Mouse (Mus musculus) liver, embryonic 15.5 days (tissue): ENCODE results near the gene Hist1h2bn. TPM values are rescaled to one million over a fixed set of nuclear protein-coding genes. Genes with fewer than 3 reads are reported as not detected.
"Not testable (repeated sequence)": the region's sequence is repeated elsewhere in the genome, so short reads cannot be mapped to it uniquely, and the experiment has no call there.

ENCODE experiments used
- ATAC-seq: fragments of 200-750 bp; cut with Nextera tagmentation; 2 replicates; pipeline ENCODE4 v1.8.0; 2017; ENCODE audit warnings: moderate number of reproducible peaks, mild to moderate bottlenecking, moderate library complexity; ENCODE audit not compliant: insufficient read depth
- H3K27ac ChIP-seq: fragments of 300-500 bp; sonication (generic); replicated peaks from 2 replicates; pipeline ENCODE4 v1.5.1; 2015; ENCODE audit warnings: mild to moderate bottlenecking, inconsistent platforms
- H3K27me3 ChIP-seq: fragments of 300-500 bp; sonication (generic); 2 replicates; pipeline ENCODE4 v1.6.1; 2015; ENCODE audit warnings: mild to moderate bottlenecking, inconsistent platforms
- H3K36me3 ChIP-seq: fragments of 300-500 bp; sonication (generic); replicated peaks from 2 replicates; pipeline ENCODE4 v1.6.1; 2015; ENCODE audit warnings: moderate library complexity, mild to moderate bottlenecking, inconsistent platforms
- H3K4me1 ChIP-seq: fragments of 300-500 bp; sonication (generic); replicated peaks from 2 replicates; pipeline ENCODE4 v1.6.1; 2015; ENCODE audit warnings: inconsistent platforms
- H3K4me2 ChIP-seq: fragments of 300-500 bp; sonication (generic); 2 replicates; pipeline ENCODE4 v1.6.1; 2015; ENCODE audit warnings: moderate library complexity, mild to moderate bottlenecking, inconsistent platforms
- H3K4me3 ChIP-seq: fragments of 300-500 bp; sonication (generic); replicated peaks from 2 replicates; pipeline ENCODE4 v1.5.1; 2015; ENCODE audit warnings: mild to moderate bottlenecking, inconsistent platforms
- H3K9ac ChIP-seq: fragments of 300-500 bp; sonication (generic); 2 replicates; pipeline ENCODE4 v1.6.1; 2015; ENCODE audit warnings: moderate library complexity, mild to moderate bottlenecking, inconsistent platforms
- H3K9me3 ChIP-seq: fragments of 300-500 bp; sonication (generic); replicated peaks from 2 replicates; pipeline ENCODE4 v1.6.1; 2016; ENCODE audit warnings: inconsistent platforms
- WGBS: fragments of 180-500 bp; shearing (Covaris S2); methylation state at CpG from one replicate; pipeline ENCODE4 v1.1.7; 2015; ENCODE audit warnings: mixed read lengths; ENCODE audit not compliant: insufficient replicate concordance; 5-methylcytosine and 5-hydroxymethylcytosine counted together
- polyA plus RNA-seq: library from polyadenylated mRNA; unstranded; fragments of >200 nt; fragmentation: Nextera tagmentation; extraction: Ambion mirVana; gene quantifications from 2 replicates; pipeline ENCODE4 v1.2.1, GENCODE M21; 2015

Hist1h2bn gene
- polyA plus RNA-seq, result 7.6 and 11.2 TPM in 2 replicates

- H3K9ac ChIP-seq, result peak within 1 kb of the TSS; percentile 62
- ATAC-seq, result peak; percentile 83
- not testable (repeated sequence) for H3K36me3 ChIP-seq, H3K9me3 ChIP-seq, H3K27me3 ChIP-seq
- H3K4me1 ChIP-seq, result peaks cover 36% of the 10 kb centered on the region
- H3K4me3 ChIP-seq, result peak within 1 kb of the TSS; percentile 57
- WGBS, result under 1% methylated on average over 49 of the region's 50 CpGs
- H3K4me2 ChIP-seq, result peak within 1 kb of the TSS; percentile 74
- H3K27ac ChIP-seq, result peak within 1 kb of the TSS; percentile 99
Measured at GRCm38 (mm10) chr13:21753524-21754285, at the start of gene Hist1h2bn, which contains the start of gene Hist1h2ak. Gene Hist1h2bn, plus strand, starts transcription at chr13:21754123. Gene Hist1h2ak, minus strand, starts transcription at chr13:21753827.

GRCm38 (mm10) chr13:21706669-21707068 is 47.3 kb upstream of the Hist1h2bn start:
- ATAC-seq, result no peak
- H3K4me3 ChIP-seq, result no peak overlapping the region
- no peaks in the 10 kb centered on the region for H3K9me3 ChIP-seq
- H3K27ac ChIP-seq, result no peak overlapping the region
- 0 out of 2 replicates have a peak, but pooled peaks cover 7% of the 10 kb centered on the region for H3K27me3 ChIP-seq
- H3K36me3 ChIP-seq, result no peaks in the 10 kb centered on the region
- H3K4me2 ChIP-seq, result no peak overlapping the region
- peaks cover 8% of the 10 kb centered on the region for H3K4me1 ChIP-seq
- H3K9ac ChIP-seq, result no peak overlapping the region
- WGBS, result 49% methylated on average over 4 of the region's 4 CpGs

- WGBS, result under 1% methylated on average over 32 of the region's 32 CpGs
- peak; percentile 74 for ATAC-seq
- peak overlapping the region; percentile 84 for H3K4me2 ChIP-seq
- peaks cover 27% of the 10 kb centered on the region for H3K4me1 ChIP-seq
- H3K4me3 ChIP-seq, result peak overlapping the region; percentile 72
- no peaks in the 10 kb centered on the region for H3K36me3 ChIP-seq
- H3K27ac ChIP-seq, result peak overlapping the region; percentile 85
- no peaks in the 10 kb centered on the region for H3K9me3 ChIP-seq
- H3K27me3 ChIP-seq, result no peaks in the 10 kb centered on the region
- peak overlapping the region; percentile 63 for H3K9ac ChIP-seq
Measured at GRCm38 (mm10) chr13:21710031-21710711, 43.8 kb upstream of the Hist1h2bn start.

GRCm38 (mm10) chr13:21710821-21711525 is 43.0 kb upstream of the Hist1h2bn start:
- peak overlapping the region; percentile 64 for H3K9ac ChIP-seq
- 2% methylated on average over 22 of the region's 22 CpGs for WGBS
- peak overlapping the region; percentile 45; the same call in 1 of the 2 replicates for H3K27ac ChIP-seq
- no peaks in the 10 kb centered on the region for H3K36me3 ChIP-seq
- peak overlapping the region; percentile 84 for H3K4me2 ChIP-seq
- H3K4me1 ChIP-seq, result peaks cover 32% of the 10 kb centered on the region
- peak; percentile 40 for ATAC-seq
- peak overlapping the region; percentile 63 for H3K4me3 ChIP-seq
- no peaks in the 10 kb centered on the region for H3K9me3 ChIP-seq
- H3K27me3 ChIP-seq, result no peaks in the 10 kb centered on the region

- H3K27ac ChIP-seq, result peak overlapping the region; percentile 45; the same call in 1 of the 2 replicates
- 13% methylated on average over 4 of the region's 4 CpGs for WGBS
Measured at GRCm38 (mm10) chr13:21711698-21712097, 42.2 kb upstream of the Hist1h2bn start.

GRCm38 (mm10) chr13:21714725-21715124 is 39.2 kb upstream of the Hist1h2bn start:
- no peak for ATAC-seq
- Histone ChIP-seq H3K4me1 (peaks cover 51% of the 10 kb centered on the region), H3K27ac (peak overlapping the region; percentile 95), H3K9ac (peak overlapping the region; percentile 81), H3K9me3 (no peaks in the 10 kb centered on the region), H3K27me3 (no peaks in the 10 kb centered on the region), H3K36me3 (no peaks in the 10 kb centered on the region), H3K4me3 (peak overlapping the region; percentile 62), H3K4me2 (peak overlapping the region; percentile 90)
- WGBS, result under 1% methylated on average over 7 of the region's 7 CpGs

More at GRCm38 (mm10) chr13:21711698-21712097, 42.2 kb upstream of the Hist1h2bn start:
- ATAC-seq, result no peak
- no peaks in the 10 kb centered on the region for H3K9me3 ChIP-seq
- H3K4me2 ChIP-seq, result peak overlapping the region; percentile 84
- H3K9ac ChIP-seq, result peak overlapping the region; percentile 64; the same call in 1 of the 2 replicates
- H3K36me3 ChIP-seq, result no peaks in the 10 kb centered on the region
- no peaks in the 10 kb centered on the region for H3K27me3 ChIP-seq
- peaks cover 32% of the 10 kb centered on the region for H3K4me1 ChIP-seq
- peak overlapping the region; percentile 63 for H3K4me3 ChIP-seq

GRCm38 (mm10) chr13:21715131-21715863 is 38.6 kb upstream of the Hist1h2bn start:
- Histone ChIP-seq H3K4me3 (peak overlapping the region; percentile 62), H3K27me3 (no peaks in the 10 kb centered on the region), H3K4me1 (peaks cover 57% of the 10 kb centered on the region), H3K36me3 (no peaks in the 10 kb centered on the region), H3K9ac (peak overlapping the region; percentile 81), H3K27ac (peak overlapping the region; percentile 95), H3K4me2 (peak overlapping the region; percentile 90), H3K9me3 (no peaks in the 10 kb centered on the region)
- ATAC-seq, result peak; percentile 2
- WGBS, result under 1% methylated on average over 22 of the region's 22 CpGs

GRCm38 (mm10) chr13:21715864-21716539 is 37.9 kb upstream of the Hist1h2bn start, which contains the start of the genes Hist1h2bl and Hist1h2ai:
Gene Hist1h2bl, minus strand, starts transcription at chr13:21716143.
Gene Hist1h2ai, plus strand, starts transcription at chr13:21716422.
- not testable (repeated sequence) for H3K9me3 ChIP-seq, H3K36me3 ChIP-seq, H3K27me3 ChIP-seq
- peak; percentile 81 for ATAC-seq
- H3K27ac ChIP-seq, result peak within 1 kb of the TSS; percentile 95
- peak within 1 kb of the TSS; percentile 62 for H3K4me3 ChIP-seq
- peak within 1 kb of the TSS; percentile 90 for H3K4me2 ChIP-seq
- H3K4me1 ChIP-seq, result peaks cover 62% of the 10 kb centered on the region
- H3K9ac ChIP-seq, result peak within 1 kb of the TSS; percentile 81
- WGBS, result 0% methylated on average over 35 of the region's 50 CpGs

- Histone ChIP-seq H3K4me1 (peaks cover 56% of the 10 kb centered on the region), H3K9ac (peak overlapping the region; percentile 75), H3K4me2 (peak overlapping the region; percentile 90), H3K27ac (peak overlapping the region; percentile 95), H3K4me3 (peak overlapping the region; percentile 62)
- under 1% methylated on average over 12 of the region's 38 CpGs for WGBS
- not testable (repeated sequence) for H3K9me3 ChIP-seq, H3K27me3 ChIP-seq, H3K36me3 ChIP-seq
- ATAC-seq, result peak; percentile 7
Measured at GRCm38 (mm10) chr13:21716540-21717391, 37.2 kb upstream of the Hist1h2bn start.
